Mouse (Mus musculus): ENCODE data around the gene Kif1b.

DNA sequence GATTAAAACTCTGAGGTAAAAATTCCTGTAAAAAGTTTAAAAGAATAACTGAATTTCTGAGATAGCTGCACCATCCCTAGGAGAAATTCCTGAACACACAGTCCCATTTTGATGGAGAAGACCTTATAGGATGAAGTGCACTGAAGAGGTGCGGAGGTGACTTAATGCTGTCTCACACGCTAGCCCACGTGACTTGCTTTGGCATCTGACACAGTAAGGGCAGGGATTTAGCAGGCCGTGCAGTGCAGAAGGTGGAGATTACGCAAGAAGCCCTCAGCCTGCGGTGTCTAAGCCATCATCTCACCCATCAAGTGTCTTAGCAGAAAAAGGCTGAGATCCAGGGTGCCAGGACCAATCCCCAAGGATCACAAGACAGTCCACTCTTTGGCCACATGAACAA, 146.3 kb downstream of the Kif1b start:
- no peak for TF ChIP-seq CTCF (conservative IDR thresholded peaks at IDR 0.05 in 1 of 2, IDR thresholded peaks at IDR 0.05 in 1 of 2; ENCODE audit: low read depth in 2 of 2, low read length in 2 of 2)
- TF ChIP-seq EP300 (IDR thresholded peaks at IDR 0.05; ENCODE audit: low read length) = no peak
